Mouse (Mus musculus): ENCODE measurements at regions not wholly inside any gene's neighbourhood (a gene's known extent, or its start where the extent isn't known, plus 50 kb on each side); places are given as distances from the start of the nearest gene placed in this dataset.

- no peak for DNase-seq (ENCODE audit: low read depth, low spot score)
Observed at GRCm38 (mm10) chr6:99984856-99985224, 258.6 kb upstream of the Prok2 start.

DNA sequence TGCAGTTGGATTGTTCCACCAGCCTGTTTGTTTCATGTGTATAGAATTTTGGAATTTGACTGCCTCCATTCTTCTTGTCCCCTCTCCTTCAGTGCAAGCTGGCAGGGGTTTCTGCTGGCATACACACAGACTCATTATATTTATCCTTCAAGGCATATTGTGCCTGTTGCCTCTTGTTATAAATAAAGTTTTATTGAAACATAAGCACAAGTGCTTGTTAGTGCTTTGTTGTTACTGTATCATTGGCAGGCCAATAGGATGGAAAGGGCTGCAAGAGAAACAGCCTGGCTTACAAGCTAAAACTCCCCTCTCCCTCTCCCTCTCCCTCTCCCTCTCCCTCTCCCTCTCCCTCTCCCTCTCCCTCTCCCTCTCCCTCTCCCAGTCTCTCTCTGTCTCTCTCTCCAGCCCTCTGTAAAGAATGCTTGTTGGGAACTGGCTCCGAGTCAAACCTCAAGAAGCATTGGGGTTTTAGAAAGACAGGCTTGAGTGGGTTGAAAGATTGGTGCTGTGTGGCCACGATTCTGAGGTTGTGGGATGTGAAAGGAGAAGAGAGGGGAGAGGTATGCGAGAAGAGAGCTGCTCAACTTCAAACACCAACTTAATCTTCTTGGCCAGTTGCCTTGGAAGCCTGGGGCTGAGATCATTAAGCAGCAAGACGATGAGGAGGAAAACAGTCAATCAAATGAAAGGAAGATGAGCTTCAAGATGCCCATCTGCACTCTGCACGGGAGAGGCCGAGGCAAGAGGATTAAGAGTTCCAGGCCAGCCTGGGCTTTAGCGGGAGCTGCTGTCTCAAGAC lies 258.1 kb upstream of the Prok2 start:
- DNase-seq (ENCODE audit: low read depth, low spot score): no peak

DNA sequence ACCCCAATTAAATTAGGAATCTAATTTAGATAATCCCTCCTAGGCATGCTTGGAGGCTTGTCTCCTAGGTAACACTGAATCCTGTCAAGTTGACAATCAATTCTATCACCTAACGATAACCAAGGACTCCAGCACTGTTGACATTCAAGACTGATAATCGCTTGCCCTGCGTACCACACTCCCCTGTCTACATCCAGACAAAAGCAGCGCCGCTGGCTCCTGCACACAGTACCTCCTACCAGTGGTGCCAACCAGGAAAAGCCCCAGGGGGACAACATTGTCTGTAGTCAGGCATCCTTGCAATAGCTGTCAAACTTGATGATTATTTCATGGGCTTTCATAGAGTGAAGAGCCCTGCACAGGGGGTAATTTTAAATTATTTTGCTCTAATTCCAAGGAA lies 253.4 kb upstream of the Prok2 start:
- no peak for DNase-seq (ENCODE audit: low read depth, low spot score)

DNA sequence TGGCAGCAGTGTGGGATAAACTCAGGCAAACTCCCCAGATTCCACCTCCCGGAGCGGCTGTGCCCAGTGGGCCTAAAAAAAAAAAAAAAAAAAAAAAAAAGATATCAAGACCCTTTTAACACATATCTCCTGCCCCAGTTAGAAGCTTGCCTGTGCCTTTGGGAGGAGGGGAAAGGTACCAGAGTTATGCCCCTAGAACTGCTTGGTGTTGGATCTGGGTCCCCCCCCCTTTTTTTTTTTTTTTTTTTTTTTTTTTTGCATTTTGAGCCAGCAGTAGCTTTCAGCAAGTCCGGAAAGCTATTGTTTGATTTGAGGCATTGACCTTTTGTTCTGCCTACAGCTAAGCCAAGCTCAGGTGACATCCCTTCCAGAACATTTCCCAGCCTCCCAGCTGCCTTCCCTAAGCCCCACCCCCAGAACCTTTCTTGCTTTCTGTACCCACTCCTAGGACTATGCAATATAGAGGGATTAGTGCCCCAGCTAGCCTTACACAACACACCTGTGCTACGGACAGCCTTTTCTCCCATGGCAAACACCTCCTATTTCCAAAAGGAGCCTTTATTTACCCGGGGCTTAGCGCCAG lies 252.1 kb upstream of the Prok2 start:
- DNase-seq (ENCODE audit: low read depth, low spot score): no peak

DNA sequence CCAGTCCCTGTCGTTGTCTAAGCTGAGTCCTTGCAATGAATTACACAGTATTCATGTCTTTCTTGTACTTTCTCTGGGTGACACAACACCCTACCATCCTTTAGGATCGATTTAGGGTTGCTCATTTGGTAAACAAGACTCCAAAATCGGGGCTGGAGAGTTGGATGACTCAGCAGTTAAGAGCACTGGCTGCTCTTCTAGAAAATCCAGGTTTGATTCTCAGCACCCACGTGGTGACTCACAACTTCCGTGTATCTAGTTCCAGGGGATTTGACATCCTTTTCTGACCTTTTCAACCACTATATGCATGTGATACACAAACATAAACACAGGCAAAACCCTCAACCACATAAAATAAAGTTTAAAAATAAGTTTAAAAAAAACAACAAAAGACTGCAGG lies 250.0 kb upstream of the Prok2 start:
- DNase-seq (ENCODE audit: low read depth, low spot score): no peak

DNA sequence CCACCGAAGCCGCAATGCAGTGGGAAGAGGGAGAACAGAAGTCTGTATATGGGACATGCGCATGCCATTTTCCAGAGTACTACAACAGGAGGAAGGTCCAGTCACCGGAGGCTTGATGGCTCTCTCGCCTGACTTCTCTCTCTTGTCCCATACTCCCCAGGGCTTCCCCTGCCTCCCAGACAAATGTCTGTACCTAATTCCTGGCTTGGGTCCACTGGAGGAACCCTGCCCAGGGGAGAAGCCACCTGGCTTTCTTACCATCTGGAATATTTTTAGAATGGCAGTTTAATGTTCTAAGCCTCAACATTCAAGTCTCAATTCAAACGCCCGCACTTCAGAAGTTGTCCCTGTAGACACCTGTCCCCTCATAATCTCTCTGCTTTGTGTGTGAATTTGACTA lies 249.3 kb upstream of the Prok2 start:
- DNase-seq (ENCODE audit: low read depth, low spot score): no peak

DNA sequence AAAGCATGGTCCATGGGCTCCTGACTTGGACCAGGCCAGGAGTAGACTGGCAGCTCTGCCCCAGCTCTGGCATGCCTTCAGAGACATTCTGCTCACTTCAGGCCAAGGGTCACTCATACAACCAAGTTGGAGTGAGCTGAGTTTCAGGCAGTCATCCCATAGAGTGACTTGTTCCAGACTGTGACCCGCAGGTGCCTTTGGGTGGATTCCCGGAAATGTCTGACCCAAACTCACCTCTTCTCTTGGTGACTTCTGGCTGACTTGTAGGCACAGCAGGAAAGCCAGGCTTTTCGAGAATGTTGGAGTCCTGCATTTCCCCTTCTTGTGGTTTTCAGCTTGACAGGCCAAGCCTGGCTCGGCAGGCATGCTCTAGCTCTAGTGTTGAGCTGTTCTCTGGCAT lies 248.3 kb upstream of the Prok2 start:
- no peak for DNase-seq (ENCODE audit: low read depth, low spot score)

GRCm38 (mm10) chr6:99971376-99971775 lies 245.2 kb upstream of the Prok2 start:
- no peak for DNase-seq (ENCODE audit: low read depth, low spot score)

DNA sequence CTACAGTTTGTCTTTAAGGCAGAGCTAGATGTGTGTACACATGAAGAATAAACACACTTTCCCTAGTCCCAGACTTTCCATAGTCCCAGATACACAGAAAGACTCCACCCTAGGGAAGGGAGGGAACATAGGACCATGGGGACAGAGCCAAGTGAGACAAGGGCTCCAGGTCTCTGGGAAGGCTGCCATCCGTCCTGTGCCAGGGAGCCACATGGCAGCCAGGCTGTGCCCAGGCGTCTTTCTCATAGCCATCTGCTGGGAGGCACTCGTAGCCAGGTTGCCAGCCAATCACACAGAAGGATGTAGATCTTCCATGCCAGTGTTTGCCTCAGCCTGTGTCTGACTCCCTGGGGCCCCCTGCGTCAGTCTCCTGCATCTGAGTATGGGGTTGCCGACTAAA lies 242.7 kb upstream of the Prok2 start:
- no peak for DNase-seq (ENCODE audit: low read depth, low spot score)

DNA sequence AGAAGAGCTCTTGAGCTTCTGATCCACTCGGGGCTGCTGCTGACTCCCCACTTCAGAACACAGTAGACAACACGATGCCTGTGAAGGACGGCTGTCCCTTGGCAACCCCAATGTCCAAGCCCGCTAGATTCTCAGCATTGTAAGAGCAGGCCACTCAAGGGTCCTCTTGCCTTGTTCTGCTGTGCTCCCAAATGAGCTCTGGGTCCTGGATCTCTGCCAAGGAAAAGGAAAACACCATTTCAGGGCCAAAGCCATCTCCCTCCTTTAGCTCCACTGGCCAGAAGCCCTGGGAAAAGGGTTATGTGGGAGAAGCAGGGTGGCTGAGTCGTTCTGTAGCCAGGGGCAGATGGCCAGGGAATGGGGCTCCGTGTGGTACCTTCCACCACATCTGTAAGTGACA lies 241.3 kb upstream of the Prok2 start:
- no peak for DNase-seq (ENCODE audit: low read depth, low spot score)

DNA sequence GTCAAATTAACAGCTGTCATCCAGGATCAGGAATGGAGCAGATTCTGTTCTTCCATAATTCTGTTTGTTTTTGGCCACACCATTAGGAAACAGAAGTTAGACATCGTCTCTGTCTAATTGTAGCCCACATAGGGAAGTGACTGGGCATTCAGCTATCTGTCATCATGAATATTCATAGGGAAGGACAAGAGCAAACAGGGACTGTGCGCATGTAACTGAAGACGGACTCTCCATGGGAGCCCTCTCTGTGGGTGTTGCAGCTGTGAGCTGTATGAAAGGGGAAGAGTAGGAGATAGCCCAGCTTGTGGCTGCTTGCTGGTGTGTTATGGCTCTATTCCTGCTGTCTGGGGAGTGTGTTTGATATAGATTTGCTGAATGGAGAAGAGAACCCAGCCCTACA lies 238.3 kb upstream of the Prok2 start:
- no peak for DNase-seq (ENCODE audit: low read depth, low spot score)

DNA sequence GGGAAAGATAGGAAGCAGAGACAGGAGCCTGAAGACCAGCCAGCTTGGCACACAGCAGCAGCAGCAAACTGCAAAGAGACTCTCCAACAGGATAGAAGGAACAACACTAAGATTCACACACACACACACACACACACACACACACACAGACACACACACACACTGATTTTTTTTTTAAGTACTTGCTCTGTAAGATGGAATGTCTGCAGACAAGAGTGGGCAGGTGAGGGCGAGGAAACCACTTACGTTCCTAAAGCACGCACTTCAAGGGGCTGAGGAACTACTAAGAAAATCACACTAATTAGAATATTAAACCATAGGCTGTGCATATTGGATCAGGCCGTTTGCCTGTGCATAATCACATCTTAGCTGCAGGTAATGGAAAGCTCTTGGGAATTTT lies 237.8 kb upstream of the Prok2 start:
- DNase-seq (ENCODE audit: low read depth, low spot score): no peak

DNA sequence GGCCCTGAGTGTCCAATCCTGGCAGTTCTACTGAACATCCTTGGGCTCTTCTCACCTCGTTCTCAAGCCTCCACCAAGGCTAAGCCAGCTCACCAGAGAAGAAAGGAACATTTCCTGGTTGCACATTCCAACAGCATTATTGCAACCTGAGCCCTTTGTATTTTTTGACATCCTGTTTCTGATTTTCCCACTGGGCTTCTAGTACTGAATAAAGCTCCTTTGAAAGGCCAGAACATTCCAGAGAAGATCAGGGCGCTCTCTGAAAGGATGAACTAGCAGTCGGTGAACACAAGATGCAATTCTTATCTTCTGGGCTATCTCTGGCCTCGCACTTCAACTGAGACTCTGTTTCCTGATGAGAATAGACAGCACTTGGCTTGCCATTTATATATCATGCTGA lies 233.2 kb upstream of the Prok2 start:
- DNase-seq (ENCODE audit: low read depth, low spot score): no peak

DNA sequence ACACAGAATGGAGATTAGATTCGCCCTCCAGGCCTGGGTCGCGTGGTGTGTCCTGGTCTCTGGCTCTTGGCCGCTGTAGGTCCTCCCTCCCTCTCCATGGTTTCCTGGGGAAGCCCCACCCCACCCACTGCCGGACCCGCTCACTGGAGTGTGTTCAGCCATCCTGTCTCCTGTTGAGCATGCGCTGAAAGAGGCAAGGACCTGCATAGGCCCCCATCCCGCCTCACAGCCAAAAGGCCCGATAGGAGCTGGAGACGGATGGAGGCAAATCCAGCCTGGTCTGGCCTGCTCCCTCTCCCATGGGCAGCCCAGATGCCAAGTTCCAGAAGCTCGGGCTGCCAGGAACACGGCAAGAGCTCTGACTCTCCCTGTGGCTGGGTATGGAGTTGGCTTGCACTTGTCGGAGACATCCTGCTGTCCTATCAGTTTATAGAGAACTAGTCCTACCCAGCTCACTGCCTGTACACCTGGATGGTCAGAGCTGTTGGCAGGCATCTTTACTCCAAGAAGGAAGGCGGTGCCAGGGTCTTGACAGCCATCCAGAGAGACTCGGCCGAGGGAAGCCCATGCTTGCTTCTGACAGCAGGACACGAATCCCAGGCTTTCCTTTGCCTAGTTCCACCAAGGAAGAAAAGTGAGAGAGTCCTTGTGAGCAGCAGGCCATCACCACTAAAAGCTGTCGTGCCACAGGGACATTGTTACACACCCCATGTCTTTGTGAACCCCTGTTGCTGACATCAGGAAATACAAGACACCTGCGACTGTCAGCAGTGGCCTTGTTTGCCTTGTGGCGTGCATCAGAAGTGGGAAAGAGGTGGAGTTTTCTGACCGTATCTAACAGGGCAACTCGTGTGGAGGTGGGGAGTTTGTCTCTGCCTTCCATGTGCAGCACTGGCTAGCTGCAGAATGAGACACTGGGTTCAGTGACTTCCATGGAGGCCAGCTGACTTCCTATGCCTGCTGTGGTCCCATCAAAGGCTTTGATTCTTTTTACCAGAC lies 228.9 kb upstream of the Prok2 start:
- DNase-seq (ENCODE audit: low read depth, low spot score): no peak

GRCm38 (mm10) chr6:99953980-99954776 lies 228.0 kb upstream of the Prok2 start:
- no peak for DNase-seq (ENCODE audit: low read depth, low spot score)

DNA sequence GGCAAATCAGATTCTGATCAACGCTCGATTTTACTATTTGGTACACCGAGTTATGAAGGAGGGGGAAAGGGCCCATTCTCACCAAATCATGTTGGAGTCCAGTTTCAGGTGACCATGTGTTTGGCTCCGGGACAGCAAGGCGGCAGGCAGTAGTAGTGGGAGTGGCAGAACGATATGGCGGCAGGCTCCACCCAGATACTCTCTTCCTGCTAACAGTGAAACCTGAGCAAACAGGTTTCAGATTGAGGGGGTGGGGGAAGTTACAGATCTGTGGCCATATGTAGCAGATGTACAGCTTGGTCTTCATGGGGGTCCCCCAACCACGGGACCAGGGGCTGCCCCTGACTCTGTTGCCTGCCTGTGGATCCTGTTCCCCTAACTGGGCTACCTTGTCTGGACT lies 224.6 kb upstream of the Prok2 start:
- DNase-seq (ENCODE audit: low read depth, low spot score): no peak

DNA sequence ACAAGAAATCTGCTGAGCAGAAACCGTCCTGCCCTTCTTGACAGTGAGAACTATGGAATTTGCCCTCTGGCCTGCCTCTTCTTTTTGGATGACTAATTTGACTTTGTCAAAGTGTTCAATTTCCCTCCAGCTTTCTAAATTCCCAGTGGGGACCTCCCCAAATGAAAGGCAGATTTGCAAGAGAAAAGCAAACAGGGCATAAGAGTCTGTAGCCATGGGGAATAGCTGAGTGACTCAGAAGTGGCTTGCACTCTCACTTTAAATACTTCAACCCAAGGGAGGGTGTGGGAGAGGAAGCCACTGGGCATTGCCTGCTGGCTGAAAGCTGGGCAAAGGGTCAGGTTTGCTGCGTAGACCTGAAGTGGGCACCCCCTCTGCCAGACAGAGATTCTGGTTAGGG lies 220.7 kb upstream of the Prok2 start:
- no peak for DNase-seq (ENCODE audit: low read depth, low spot score)

DNA sequence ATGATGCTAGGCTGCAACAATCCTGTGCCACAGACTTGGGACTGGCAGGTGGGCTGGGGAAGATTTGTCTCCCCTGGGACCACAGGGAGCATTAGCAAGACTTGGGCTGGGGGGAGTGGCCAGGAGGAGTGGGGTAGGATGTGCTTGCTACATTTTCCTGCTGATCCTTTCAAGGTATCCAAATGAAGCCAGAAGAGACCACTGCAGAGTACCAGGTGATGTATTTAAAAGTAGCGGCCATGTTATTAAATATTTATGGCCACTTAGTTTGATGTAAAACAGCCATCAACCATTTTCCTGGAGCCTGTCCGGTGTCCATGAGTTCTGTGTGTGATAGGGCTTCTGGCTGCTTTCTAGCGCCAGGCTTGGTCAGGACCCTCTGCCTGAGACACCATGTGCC lies 220.3 kb upstream of the Prok2 start:
- DNase-seq (ENCODE audit: low read depth, low spot score): no peak

DNA sequence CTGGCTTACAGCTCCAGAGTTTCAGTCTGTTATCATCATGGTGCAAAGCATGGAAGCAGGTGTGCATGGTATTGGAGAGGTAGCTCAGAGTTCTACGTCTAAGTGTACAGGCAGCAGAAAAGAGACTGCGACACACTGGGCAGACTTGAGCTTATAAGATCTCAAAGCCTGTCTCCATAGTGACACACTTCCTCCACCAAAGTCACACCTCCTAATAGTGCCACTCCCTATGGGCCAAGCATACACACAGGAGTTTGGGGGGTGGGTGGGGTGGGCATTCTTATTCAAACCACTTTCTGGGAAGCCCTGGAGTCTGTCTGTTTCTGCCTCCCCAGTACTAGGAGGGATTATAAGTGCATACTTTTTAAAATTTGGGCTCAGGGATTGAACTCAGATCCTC lies 219.5 kb upstream of the Prok2 start:
- no peak for DNase-seq (ENCODE audit: low read depth, low spot score)

GRCm38 (mm10) chr6:99942958-99943357 lies 216.8 kb upstream of the Prok2 start:
- no peak for DNase-seq (ENCODE audit: low read depth, low spot score)

DNA sequence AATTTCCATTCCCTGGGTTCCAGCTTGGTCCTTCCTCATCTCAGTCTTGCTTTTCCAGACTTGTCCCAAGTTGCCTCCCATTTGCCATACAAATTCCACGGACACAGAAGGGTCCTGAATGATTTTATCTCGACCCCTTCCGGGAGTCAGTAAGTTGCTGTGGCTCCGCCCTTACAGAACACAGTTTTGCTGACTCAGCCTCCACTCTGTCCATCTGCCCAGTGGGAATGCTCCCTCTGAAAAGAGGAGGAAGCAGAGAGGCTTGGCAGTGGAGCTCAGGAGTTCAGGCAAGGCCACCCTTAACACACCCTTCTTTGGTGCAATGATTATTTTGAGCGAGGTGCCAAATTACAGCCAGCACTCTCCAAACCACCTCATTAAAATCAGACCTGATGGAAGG lies 213.9 kb upstream of the Prok2 start:
- no peak for DNase-seq (ENCODE audit: low read depth, low spot score)

DNA sequence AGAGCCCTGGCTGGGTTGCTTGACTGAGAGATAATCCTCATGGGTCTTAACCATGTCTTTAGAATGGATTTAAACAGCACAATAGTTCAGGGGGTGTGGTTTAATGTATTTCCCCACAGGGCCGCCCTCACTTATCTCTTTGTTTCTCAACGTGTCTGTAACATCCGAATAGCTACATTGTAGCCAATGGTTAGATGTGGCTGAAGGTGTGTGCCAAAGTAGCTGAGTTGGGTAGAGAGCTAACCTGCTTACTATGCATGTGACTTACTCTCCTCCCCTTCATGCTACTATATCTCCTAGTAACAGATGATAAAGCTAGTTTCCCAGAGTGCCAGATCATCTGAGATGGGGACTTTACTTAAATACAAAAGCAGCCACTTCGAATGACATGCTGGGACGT lies 213.2 kb upstream of the Prok2 start:
- no peak for DNase-seq (ENCODE audit: low read depth, low spot score)
